Mouse (Mus musculus) lung, embryonic 14.5 days (tissue): ENCODE results near the gene Tekt1. TPM values are rescaled to one million over a fixed set of nuclear protein-coding genes. Genes with fewer than 3 reads are reported as not detected.

Source experiments
- ATAC-seq: fragments of 200-750 bp; cut with Nextera tagmentation; 2 replicates; pipeline ENCODE4 v1.8.0; 2017; ENCODE audit warnings: mild to moderate bottlenecking, moderate TSS enrichment, moderate library complexity; ENCODE audit not compliant: insufficient read depth
- DNase-seq: peaks from one replicate; pipeline ENCODE4 v3.0.0-alpha.2; 2015
- H3K27ac ChIP-seq: fragments of 300-500 bp; sonication (generic); 2 replicates; pipeline ENCODE4 v1.5.1; 2014; ENCODE audit warnings: low read depth, mild to moderate bottlenecking, moderate library complexity
- H3K27me3 ChIP-seq: fragments of 300-500 bp; sonication (generic); 2 replicates; pipeline ENCODE4 v1.6.1; 2014; ENCODE audit warnings: low read length, control low read depth; ENCODE audit not compliant: insufficient read depth
- H3K36me3 ChIP-seq: fragments of 300-500 bp; sonication (generic); 2 replicates; pipeline ENCODE4 v1.6.1; 2014; ENCODE audit warnings: control low read depth; ENCODE audit not compliant: insufficient read depth
- H3K4me1 ChIP-seq: fragments of 300-500 bp; sonication (generic); 2 replicates; pipeline ENCODE4 v1.6.1; 2014; ENCODE audit warnings: antibody characterized with exemption, control low read depth; ENCODE audit not compliant: insufficient read depth
- H3K4me2 ChIP-seq: fragments of 300-500 bp; sonication (generic); 2 replicates; pipeline ENCODE4 v1.6.1; 2014; ENCODE audit warnings: mild to moderate bottlenecking
- H3K4me3 ChIP-seq: fragments of 300-500 bp; sonication (generic); 2 replicates; pipeline ENCODE4 v1.5.1; 2014; ENCODE audit warnings: low read depth, low read length
- H3K9ac ChIP-seq: fragments of 300-500 bp; sonication (generic); 2 replicates; pipeline ENCODE4 v1.6.1; 2014
- H3K9me3 ChIP-seq: fragments of 300-500 bp; sonication (generic); 2 replicates; pipeline ENCODE4 v1.6.1; 2016; ENCODE audit warnings: low read depth, low read length, control low read depth
- CTCF ChIP-seq: IDR thresholded peaks from 2 replicates; pipeline ENCODE4 v1.5.1; 2016; ENCODE audit warnings: antibody characterized with exemption, low read depth
- WGBS: fragments of 180-500 bp; shearing (Covaris S2); extraction: QIAGEN DNeasy Blood & Tissue Kit; methylation state at CpG from one replicate; pipeline ENCODE4 v1.1.7; 2014; 5-methylcytosine and 5-hydroxymethylcytosine counted together
- polyA plus RNA-seq: library from polyadenylated mRNA; unstranded; fragments of >200 nt; fragmentation: Nextera tagmentation; extraction: Ambion mirVana; gene quantifications from 2 replicates; pipeline ENCODE4 v1.2.1, GENCODE M21; 2014

Tekt1 gene
- polyA plus RNA-seq, result 6.1 and 6.5 TPM in 2 replicates

GRCm38 (mm10) chr11:72362347-72362741 is at the start of gene Tekt1:
Gene Tekt1, minus strand, starts transcription at chr11:72362442.
- ATAC-seq (no peak), DNase-seq (no peak)
- Histone ChIP-seq H3K36me3 (no peaks in the 10 kb centered on the region), H3K9me3 (no peaks in the 10 kb centered on the region), H3K9ac (peak within 1 kb of the TSS; percentile 53), H3K27me3 (no peaks in the 10 kb centered on the region), H3K4me1 (peaks cover 16% of the 10 kb centered on the region), H3K27ac (peak within 1 kb of the TSS; percentile 3; the same call in 1 of the 2 replicates), H3K4me3 (peak within 1 kb of the TSS; percentile 38), H3K4me2 (peak within 1 kb of the TSS; percentile 74)
- 33% methylated on average over 10 of the region's 10 CpGs for WGBS
- TF ChIP-seq CTCF, result no peak

GRCm38 (mm10) chr11:72411945-72412344 is 49.7 kb upstream of the Tekt1 start:
- Histone ChIP-seq H3K27me3 (no peaks in the 10 kb centered on the region), H3K36me3 (0 out of 2 replicates have a peak, but pooled peaks cover 1% of the 10 kb centered on the region), H3K4me1 (peaks cover 17% of the 10 kb centered on the region), H3K4me2 (peak overlapping the region; percentile 97), H3K9me3 (no peaks in the 10 kb centered on the region), H3K4me3 (peak overlapping the region; percentile 94), H3K9ac (peak overlapping the region; percentile 14; the same call in 1 of the 2 replicates), H3K27ac (0 out of 2 replicates have a peak overlapping the region, but pooled peaks have one; percentile 92)
- WGBS, result 20% methylated on average over 9 of the region's 9 CpGs
- DNase-seq (no peak), ATAC-seq (peak; percentile 9; the same call in 1 of the 2 replicates)
- no peak for TF ChIP-seq CTCF

- ATAC-seq (peak; percentile 94), DNase-seq (peak; percentile 96)
- Histone ChIP-seq H3K4me1 (peaks cover 23% of the 10 kb centered on the region), H3K9ac (peak within 1 kb of the TSS; percentile 87), H3K4me3 (peak within 1 kb of the TSS; percentile 94), H3K36me3 (0 out of 2 replicates have a peak, but pooled peaks cover 5% of the 10 kb centered on the region), H3K27me3 (no peaks in the 10 kb centered on the region), H3K27ac (peak within 1 kb of the TSS; percentile 92), H3K4me2 (peak within 1 kb of the TSS; percentile 97), H3K9me3 (no peaks in the 10 kb centered on the region)
- under 1% methylated on average over 82 of the region's 86 CpGs for WGBS
- peak; percentile 61 for TF ChIP-seq CTCF
Observed at GRCm38 (mm10) chr11:72411093-72411921, 49.1 kb upstream of the Tekt1 start, which contains the start of gene Smtnl2. Gene Smtnl2, minus strand, starts transcription at chr11:72411713.

- WGBS, result under 1% methylated on average over 25 of the region's 25 CpGs
- H3K4me1 ChIP-seq, result peaks cover 30% of the 10 kb centered on the region
Observed at GRCm38 (mm10) chr11:72410521-72411092, 48.4 kb upstream of the Tekt1 start.

GRCm38 (mm10) chr11:72409649-72410385 is 47.6 kb upstream of the Tekt1 start:
- H3K4me1 ChIP-seq, result peaks cover 36% of the 10 kb centered on the region
- H3K9ac ChIP-seq, result peak overlapping the region; percentile 87
- no peak for TF ChIP-seq CTCF
- H3K9me3 ChIP-seq, result no peaks in the 10 kb centered on the region
- peak overlapping the region; percentile 90; the same call in 1 of the 2 replicates for H3K27ac ChIP-seq
- H3K4me2 ChIP-seq, result peak overlapping the region; percentile 97
- DNase-seq (peak; percentile 34), ATAC-seq (no peak)
- H3K27me3 ChIP-seq, result no peaks in the 10 kb centered on the region
- WGBS, result 37% methylated on average over 12 of the region's 12 CpGs
- peak overlapping the region; percentile 94 for H3K4me3 ChIP-seq
- 0 out of 2 replicates have a peak, but pooled peaks cover 5% of the 10 kb centered on the region for H3K36me3 ChIP-seq

More at GRCm38 (mm10) chr11:72410521-72411092, 48.4 kb upstream of the Tekt1 start:
- ATAC-seq (0 out of 2 replicates have a peak, but pooled peaks have one; percentile 18), DNase-seq (peak; percentile 63)
- Histone ChIP-seq H3K9ac (peak overlapping the region; percentile 87), H3K27me3 (no peaks in the 10 kb centered on the region), H3K4me3 (peak overlapping the region; percentile 94), H3K36me3 (0 out of 2 replicates have a peak, but pooled peaks cover 5% of the 10 kb centered on the region), H3K4me2 (peak overlapping the region; percentile 97), H3K27ac (peak overlapping the region; percentile 92), H3K9me3 (no peaks in the 10 kb centered on the region)
- TF ChIP-seq CTCF, result no peak

- no peak for TF ChIP-seq CTCF
- Histone ChIP-seq H3K36me3 (peaks cover 15% of the 10 kb centered on the region), H3K4me2 (peak overlapping the region; percentile 97), H3K4me3 (peak overlapping the region; percentile 94), H3K4me1 (peaks cover 42% of the 10 kb centered on the region), H3K9me3 (no peaks in the 10 kb centered on the region), H3K9ac (peak overlapping the region; percentile 87), H3K27ac (peak overlapping the region; percentile 90), H3K27me3 (no peaks in the 10 kb centered on the region)
- 17% methylated on average over 9 of the region's 9 CpGs for WGBS
- peak; percentile 41 for DNase-seq
- no peak for ATAC-seq
Observed at GRCm38 (mm10) chr11:72408451-72409170, 46.4 kb upstream of the Tekt1 start.
